Mouse (Mus musculus) hindbrain, embryonic 11.5 days (tissue): Measurements from ENCODE around the gene Khk. TPM values are rescaled to one million over a fixed set of nuclear protein-coding genes. Genes with fewer than 3 reads are reported as not detected.

Experiments used
- polyA plus RNA-seq: library from polyadenylated mRNA; unstranded; fragments of >200 nt; fragmentation: Nextera tagmentation; extraction: Ambion mirVana; gene quantifications from 2 replicates; pipeline ENCODE4 v1.2.1, GENCODE M21; 2014

Gene Khk
- polyA plus RNA-seq, 1 experiment from 2014 or later: 7.8 TPM

Other genes with a start within 250 kb of the Khk start
- 86.1 and 90.1 TPM in 2 replicates for gene Dpysl5, start 209.9 kb upstream of the Khk start, polyA plus RNA-seq
- gene Mapre3, start 106.8 kb upstream of the Khk start, polyA plus RNA-seq: 34.1 and 38.2 TPM in 2 replicates
- 33.3 and 37.1 TPM in 2 replicates for gene Tmem214, start 53.4 kb upstream of the Khk start, polyA plus RNA-seq
- 21.5 and 24.0 TPM in 2 replicates for gene Agbl5, start 32.7 kb upstream of the Khk start, polyA plus RNA-seq
- 335 and 338 TPM in 2 replicates for gene Ost4, start 13.6 kb upstream of the Khk start, polyA plus RNA-seq
- 46.0 and 48.5 TPM in 2 replicates for gene Emilin1, start 8.0 kb upstream of the Khk start, polyA plus RNA-seq
- gene Cgref1, start 24.2 kb downstream of the Khk start, polyA plus RNA-seq: 6.9 and 7.6 TPM in 2 replicates
- 96.7 and 99.1 TPM in 2 replicates for gene Preb, start 38.9 kb downstream of the Khk start, polyA plus RNA-seq
- gene Tcf23, start 47.2 kb downstream of the Khk start, polyA plus RNA-seq: not detected in 2 replicates
- 111 and 117 TPM in 2 replicates for gene Atraid, start 126.9 kb downstream of the Khk start, polyA plus RNA-seq
- 6.3 and 7.6 TPM in 2 replicates for gene Slc5a6, start 127.5 kb downstream of the Khk start, polyA plus RNA-seq
- gene Cad, start 133.3 kb downstream of the Khk start, polyA plus RNA-seq: 19.7 and 19.8 TPM in 2 replicates
- not detected in 2 replicates for gene Dnajc5g, start 184.9 kb downstream of the Khk start, polyA plus RNA-seq
- gene Slc30a3, start 186.8 kb downstream of the Khk start, polyA plus RNA-seq: 8.4 and 9.2 TPM in 2 replicates
- gene Trim54, start 195.3 kb downstream of the Khk start, polyA plus RNA-seq: 0.10 TPM in 1 of 2 replicates, not detected in the other
- gene Ucn, start 217.4 kb downstream of the Khk start, polyA plus RNA-seq: not detected in 2 replicates
- 49.9 and 57.1 TPM in 2 replicates for gene Mpv17, start 232.8 kb downstream of the Khk start, polyA plus RNA-seq